Mouse (Mus musculus) forebrain, embryonic 11.5 days (tissue): ENCODE data around the gene Prdx2. TPM values are rescaled to one million over a fixed set of nuclear protein-coding genes. Genes with fewer than 3 reads are reported as not detected.

Experiments
- ATAC-seq: fragments of 200-750 bp; cut with Nextera tagmentation; replicated peaks from 2 replicates; pipeline ENCODE4 v1.8.0; 2017; ENCODE audit warnings: moderate TSS enrichment; ENCODE audit not compliant: low FRiP score
- DNase-seq: peaks from one replicate; pipeline ENCODE4 v3.0.0-alpha.2; 2017; ENCODE audit warnings: low spot score
- H3K27ac ChIP-seq: fragments of 300-500 bp; sonication (generic); 2 replicates; pipeline ENCODE4 v1.5.1; 2014; ENCODE audit warnings: low read depth, low read length
- H3K27me3 ChIP-seq: fragments of 300-500 bp; sonication (generic); 2 replicates; pipeline ENCODE4 v1.6.1; 2014; ENCODE audit warnings: mild to moderate bottlenecking, low read length, mixed read lengths; ENCODE audit not compliant: control insufficient read depth, insufficient read depth
- H3K36me3 ChIP-seq: fragments of 300-500 bp; sonication (generic); 2 replicates; pipeline ENCODE4 v1.6.1; 2014; ENCODE audit warnings: mild to moderate bottlenecking, low read length, moderate library complexity, mixed read lengths; ENCODE audit not compliant: control insufficient read depth, insufficient read depth
- H3K4me1 ChIP-seq: fragments of 300-500 bp; sonication (generic); replicated peaks from 2 replicates; pipeline ENCODE4 v1.6.1; 2014; ENCODE audit warnings: low read length, mixed read lengths; ENCODE audit not compliant: control insufficient read depth, insufficient read depth
- H3K4me2 ChIP-seq: fragments of 300-500 bp; sonication (generic); 2 replicates; pipeline ENCODE4 v1.6.1; 2014; ENCODE audit warnings: low read depth, mild to moderate bottlenecking, low read length, moderate library complexity, mixed read lengths; ENCODE audit not compliant: severe bottlenecking
- H3K4me3 ChIP-seq: fragments of 300-500 bp; sonication (generic); 2 replicates; pipeline ENCODE4 v1.5.1; 2014; ENCODE audit warnings: low read depth, low read length
- H3K9ac ChIP-seq: fragments of 300-500 bp; sonication (generic); 2 replicates; pipeline ENCODE4 v1.6.1; 2014; ENCODE audit warnings: low read length
- H3K9me3 ChIP-seq: fragments of 300-500 bp; sonication (generic); 2 replicates; pipeline ENCODE4 v1.6.1; 2016; ENCODE audit warnings: low read length, mixed read lengths; ENCODE audit not compliant: control insufficient read depth
- WGBS: fragments of 180-500 bp; shearing (Covaris S2); extraction: QIAGEN DNeasy Blood & Tissue Kit; methylation state at CpG from one replicate; pipeline ENCODE4 v1.1.7; 2014; 5-methylcytosine and 5-hydroxymethylcytosine counted together
- microRNA-seq: library from miRNA; unstranded; fragments of <30 nt; microRNA quantifications from one replicate; pipeline ENCODE4, GENCODE M21; 2016; ENCODE audit not compliant: insufficient number of aligned reads
- polyA plus RNA-seq: library from polyadenylated mRNA; unstranded; fragments of >200 nt; fragmentation: Nextera tagmentation; extraction: Ambion mirVana; gene quantifications from 2 replicates; pipeline ENCODE4 v1.2.1, GENCODE M21; 2014

Gene Prdx2
- polyA plus RNA-seq, 1 experiment from 2014 or later, result 1,226 TPM

- H3K4me1 ChIP-seq, result peaks cover 9% of the 10 kb centered on the region
- H3K27ac ChIP-seq, result no peak overlapping the region
- H3K27me3 ChIP-seq, result no peaks in the 10 kb centered on the region
- peak; percentile 32 for DNase-seq
- no peak overlapping the region for H3K4me2 ChIP-seq
- peaks cover 7% of the 10 kb centered on the region; the same call in 1 of the 2 replicates for H3K36me3 ChIP-seq
- ATAC-seq, result no peak
- no peaks in the 10 kb centered on the region for H3K9me3 ChIP-seq
- H3K9ac ChIP-seq, result no peak overlapping the region
- WGBS, result 97% methylated on average over 3 of the region's 3 CpGs
- H3K4me3 ChIP-seq, result no peak overlapping the region
These were observed 52.2 kb downstream of the Prdx2 start for GRCm38 (mm10) chr8:85021514-85022055.

- no peak for ATAC-seq
- H3K27ac ChIP-seq, result no peak overlapping the region
- peaks cover 7% of the 10 kb centered on the region; the same call in 1 of the 2 replicates for H3K36me3 ChIP-seq
- H3K4me1 ChIP-seq, result peaks cover 18% of the 10 kb centered on the region
- H3K4me2 ChIP-seq, result peak overlapping the region; percentile 6; the same call in 1 of the 2 replicates
- peak; percentile 47 for DNase-seq
- no peak overlapping the region; the same call in 1 of the 2 replicates for H3K4me3 ChIP-seq
- 99% methylated on average over 3 of the region's 3 CpGs for WGBS
- H3K9me3 ChIP-seq, result no peaks in the 10 kb centered on the region
- H3K9ac ChIP-seq, result no peak overlapping the region
- no peaks in the 10 kb centered on the region for H3K27me3 ChIP-seq
These were observed 54.5 kb downstream of the Prdx2 start for GRCm38 (mm10) chr8:85023846-85024245.

Small RNAs within 50 kb of the gene (microRNA-seq; reads per million reads assigned to microRNA genes)
- gene Gm24197, result not detected

Other genes with a start within 250 kb of the Prdx2 start
- 3.0 and 3.1 TPM in 2 replicates for gene G430095P16Rik, start 246.6 kb upstream of the Prdx2 start, polyA plus RNA-seq
- gene Nfix, start 169.2 kb upstream of the Prdx2 start, polyA plus RNA-seq, result 7.7 and 8.9 TPM in 2 replicates
- 5.5 and 6.4 TPM in 2 replicates for gene Dand5, start 146.8 kb upstream of the Prdx2 start, polyA plus RNA-seq
- 41.0 and 44.3 TPM in 2 replicates for gene Gadd45gip1, start 138.1 kb upstream of the Prdx2 start, polyA plus RNA-seq
- gene Rad23a, start 128.9 kb upstream of the Prdx2 start, polyA plus RNA-seq, result 102 and 110 TPM in 2 replicates
- 722 and 731 TPM in 2 replicates for gene Calr, start 122.7 kb upstream of the Prdx2 start, polyA plus RNA-seq
- gene Farsa, start 112.6 kb upstream of the Prdx2 start, polyA plus RNA-seq, result 112 and 120 TPM in 2 replicates
- gene Syce2, start 97.5 kb upstream of the Prdx2 start, polyA plus RNA-seq, result 86.2 and 87.8 TPM in 2 replicates
- 37.8 and 39.6 TPM in 2 replicates for gene Gcdh, start 75.7 kb upstream of the Prdx2 start, polyA plus RNA-seq
- gene Klf1, start 67.7 kb upstream of the Prdx2 start, polyA plus RNA-seq, result 14.2 and 17.5 TPM in 2 replicates
- gene Dnase2a, start 61.0 kb upstream of the Prdx2 start, polyA plus RNA-seq, result 7.2 and 9.5 TPM in 2 replicates
- 14.2 and 15.9 TPM in 2 replicates for gene Mast1, start 32.2 kb upstream of the Prdx2 start, polyA plus RNA-seq
- gene Rtbdn, start 22.6 kb upstream of the Prdx2 start, polyA plus RNA-seq, result 0.19 and 0.36 TPM in 2 replicates
- gene Gm49661, start 154 bp upstream of the Prdx2 start, polyA plus RNA-seq, result not detected in 2 replicates
- gene Rnaseh2a, start 180 bp downstream of the Prdx2 start, polyA plus RNA-seq, result 128 and 147 TPM in 2 replicates
- 5.2 and 5.8 TPM in 2 replicates for gene Junb, start 9.1 kb downstream of the Prdx2 start, polyA plus RNA-seq
- gene Hook2, start 21.0 kb downstream of the Prdx2 start, polyA plus RNA-seq, result 14.8 and 15.5 TPM in 2 replicates
- not detected in 2 replicates for gene Best2, start 44.9 kb downstream of the Prdx2 start, polyA plus RNA-seq
- 118 and 127 TPM in 2 replicates for gene Asna1, start 55.7 kb downstream of the Prdx2 start, polyA plus RNA-seq
- gene Trir, start 57.2 kb downstream of the Prdx2 start, polyA plus RNA-seq, result 170 and 172 TPM in 2 replicates
- gene Tnpo2, start 67.3 kb downstream of the Prdx2 start, polyA plus RNA-seq, result 19.9 and 27.2 TPM in 2 replicates
- gene Fbxw9, start 90.5 kb downstream of the Prdx2 start, polyA plus RNA-seq, result 23.8 and 33.8 TPM in 2 replicates
- not detected in 2 replicates for gene Gm5741, start 98.4 kb downstream of the Prdx2 start, polyA plus RNA-seq
- gene Dhps, start 102.2 kb downstream of the Prdx2 start, polyA plus RNA-seq, result 63.5 and 68.5 TPM in 2 replicates
- 123 and 125 TPM in 2 replicates for gene Wdr83os, start 111.2 kb downstream of the Prdx2 start, polyA plus RNA-seq
- 47.3 and 57.4 TPM in 2 replicates for gene Wdr83, start 111.7 kb downstream of the Prdx2 start, polyA plus RNA-seq
- 20.9 and 21.0 TPM in 2 replicates for gene Man2b1, start 113.7 kb downstream of the Prdx2 start, polyA plus RNA-seq
- 1.1 and 1.3 TPM in 2 replicates for gene Zfp791, start 153.5 kb downstream of the Prdx2 start, polyA plus RNA-seq
- not detected in 2 replicates for gene Cks1brt, start 182.3 kb downstream of the Prdx2 start, polyA plus RNA-seq